Comparison of ENCODE assay signal across 25 mouse cellular contexts in the genomic region with DNA sequence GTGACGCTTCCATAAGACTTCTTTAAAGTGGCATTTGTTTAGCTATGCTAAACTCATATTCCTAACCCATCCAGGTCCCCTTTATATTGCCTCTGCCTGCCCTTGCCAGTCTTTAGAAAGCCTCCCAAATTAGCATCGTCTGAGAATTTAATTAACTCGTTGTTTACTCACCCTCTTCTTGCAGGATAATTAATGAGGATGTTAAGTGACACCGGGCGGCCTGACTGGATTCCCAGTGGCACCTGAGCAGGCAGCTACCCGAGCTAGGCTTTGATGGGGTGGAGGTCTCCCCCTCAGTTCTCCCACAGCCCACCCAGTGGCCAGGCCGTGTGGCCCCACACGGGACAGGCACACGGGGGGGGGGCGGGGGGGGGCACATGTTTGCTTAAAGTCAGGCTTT.
A peak's percentile ranks its signal among the peaks of the same experiment; 100 is the strongest.
DNase-seq lines count a peak whose midpoint lies in the region; ATAC-seq and TF ChIP-seq lines count a peak whose summit lies in the region.
"Had no signal": no experiment of that assay in that cellular context is flagged by ENCODE, and none has a peak within 500 bp of the region (broad histone marks: within the 10 kb centered on the region; RNA-seq: fewer than 3 reads in every experiment).

No protein-coding gene starts in this region.

- H3K4me3 ChIP-seq in forebrain, embryonic 14.5 days (ENCODE audit: low read depth, low read length), result no peak overlapping the region
- H3K4me3 ChIP-seq in forebrain, embryonic 10.5 days, result no peak overlapping the region
- H3K4me3 ChIP-seq in kidney, postnatal 0 days (replicated peaks; ENCODE audit: low read depth, low read length), result no peak overlapping the region
- no peak overlapping the region for H3K4me3 ChIP-seq in neural tube, embryonic 13.5 days
- H3K4me3 ChIP-seq: forebrain, embryonic 15.5 days; heart, embryonic 10.5 days had no signal

- H3K36me3 ChIP-seq in forebrain, embryonic 14.5 days (ENCODE audit: control insufficient read depth, insufficient read depth, low read length), result no peaks in the 10 kb centered on the region
- H3K36me3 ChIP-seq in forebrain, embryonic 10.5 days (replicated peaks), result peaks cover 18% of the 10 kb centered on the region
- no peaks in the 10 kb centered on the region for H3K36me3 ChIP-seq in kidney, postnatal 0 days (ENCODE audit: insufficient read depth, low read length)
- H3K36me3 ChIP-seq in neural tube, embryonic 13.5 days, result no peaks in the 10 kb centered on the region
- H3K36me3 ChIP-seq: forebrain, embryonic 15.5 days; G1E had no signal

- H3K27me3 ChIP-seq in forebrain, embryonic 14.5 days (replicated peaks; ENCODE audit: control insufficient read depth, insufficient read depth, low read length), result peaks cover 19% of the 10 kb centered on the region; the same call in 1 of the 2 replicates
- peaks cover 72% of the 10 kb centered on the region for H3K27me3 ChIP-seq in forebrain, embryonic 10.5 days (ENCODE audit: poor library complexity, severe bottlenecking)
- H3K27me3 ChIP-seq in kidney, postnatal 0 days (ENCODE audit: insufficient read depth, low read length), result no peaks in the 10 kb centered on the region
- no peaks in the 10 kb centered on the region for H3K27me3 ChIP-seq in neural tube, embryonic 13.5 days
- H3K27me3 ChIP-seq: CH12.LX, Patski had no signal

- DNase-seq in forebrain, embryonic 14.5 days (ENCODE audit: low spot score), result peak; percentile 58
- no peak for DNase-seq in forebrain, embryonic 10.5 days (ENCODE audit: extremely low spot score, low spot score)
- DNase-seq in kidney, postnatal 0 days (ENCODE audit: low spot score), result peak; percentile 56
- DNase-seq in kidney, postnatal 10 days, result no peak
- DNase-seq in brain, embryonic 14.5 days (ENCODE audit: low read depth), result peak; percentile 71
- no peak for DNase-seq in thymus, postnatal 14 days
- DNase-seq: adrenal gland, postnatal 36 days; cerebellum, adult 11 months; cerebellum, adult 9-11 months; gastrocnemius, postnatal 10 days; heart, postnatal 4 days; kidney, adult 2 months; kidney, postnatal 4 days; left cerebral cortex, postnatal 4 days; lung, postnatal 4 days; retina, postnatal 1 day; right cerebral cortex, postnatal 25 days; spleen, adult 18-20 months had no signal

- TF ChIP-seq POLR2A in brain, embryonic 14.5 days (IDR thresholded peaks at IDR 0.05; ENCODE audit: borderline replicate concordance, extremely low read depth, insufficient read depth, insufficient read length, poor library complexity, severe bottlenecking), result no peak

- no peak overlapping the region for H3K9ac ChIP-seq in forebrain, embryonic 14.5 days (ENCODE audit: low read length)
- H3K9ac ChIP-seq in kidney, postnatal 0 days (ENCODE audit: low read depth, low read length), result no peak overlapping the region
- 0 out of 2 replicates have a peak overlapping the region, but pooled peaks have one; percentile 8 for H3K9ac ChIP-seq in neural tube, embryonic 13.5 days
- H3K9ac ChIP-seq: forebrain, embryonic 15.5 days had no signal

- peaks cover 13% of the 10 kb centered on the region for H3K4me1 ChIP-seq in forebrain, embryonic 14.5 days (ENCODE audit: control insufficient read depth, insufficient read depth, low read length)
- peaks cover 30% of the 10 kb centered on the region for H3K4me1 ChIP-seq in forebrain, embryonic 10.5 days
- peaks cover 4% of the 10 kb centered on the region; the same call in 1 of the 2 replicates for H3K4me1 ChIP-seq in kidney, postnatal 0 days (replicated peaks; ENCODE audit: insufficient read depth, low read length)
- H3K4me1 ChIP-seq in neural tube, embryonic 13.5 days (replicated peaks), result peaks cover 35% of the 10 kb centered on the region

- TF ChIP-seq CTCF in kidney, postnatal 0 days (IDR thresholded peaks at IDR 0.05; ENCODE audit: low read depth), result no peak
- TF ChIP-seq CTCF in brain, embryonic 14.5 days (IDR thresholded peaks at IDR 0.05; ENCODE audit: borderline replicate concordance, extremely low read depth, insufficient read depth, insufficient read length), result no peak

- ATAC-seq in forebrain, embryonic 14.5 days, result peak; percentile 34; the same call in 1 of the 2 replicates
- no peak for ATAC-seq in kidney, postnatal 0 days (replicated peaks; ENCODE audit: low FRiP score, low read depth)
- 0 out of 2 replicates have a peak, but pooled peaks have one; percentile 29 for ATAC-seq in neural tube, embryonic 13.5 days (ENCODE audit: low read depth)
- ATAC-seq: forebrain, embryonic 15.5 days; inflammation-experienced regulatory T-cells, adult 6 months; Patski had no signal

- no peak overlapping the region for H3K27ac ChIP-seq in forebrain, embryonic 14.5 days (ENCODE audit: low read depth, low read length)
- no peak overlapping the region for H3K27ac ChIP-seq in forebrain, embryonic 10.5 days
- no peak overlapping the region for H3K27ac ChIP-seq in kidney, postnatal 0 days
- no peak overlapping the region; the same call in 1 of the 2 replicates for H3K27ac ChIP-seq in neural tube, embryonic 13.5 days (replicated peaks)
- H3K27ac ChIP-seq: forebrain, embryonic 15.5 days; heart, embryonic 10.5 days had no signal

- no peak overlapping the region for H3K4me2 ChIP-seq in forebrain, embryonic 14.5 days (ENCODE audit: low read length)
- H3K4me2 ChIP-seq in kidney, postnatal 0 days (ENCODE audit: low read length), result no peak overlapping the region
- H3K4me2 ChIP-seq in neural tube, embryonic 13.5 days, result no peak overlapping the region
- H3K4me2 ChIP-seq: forebrain, embryonic 15.5 days had no signal

- WGBS in forebrain, embryonic 14.5 days, result 8% methylated on average over 10 of the region's 10 CpGs
- WGBS in forebrain, embryonic 10.5 days, result 24% methylated on average over 10 of the region's 10 CpGs
- 27% methylated on average over 10 of the region's 10 CpGs for WGBS in kidney, postnatal 0 days
- WGBS in neural tube, embryonic 13.5 days, result 21% methylated on average over 10 of the region's 10 CpGs

- no peaks in the 10 kb centered on the region for H3K9me3 ChIP-seq in forebrain, embryonic 14.5 days (replicated peaks; ENCODE audit: control insufficient read depth, low read length)
- no peaks in the 10 kb centered on the region for H3K9me3 ChIP-seq in forebrain, embryonic 10.5 days
- H3K9me3 ChIP-seq in kidney, postnatal 0 days (replicated peaks; ENCODE audit: low read length), result no peaks in the 10 kb centered on the region
- H3K9me3 ChIP-seq in neural tube, embryonic 13.5 days, result no peaks in the 10 kb centered on the region
- H3K9me3 ChIP-seq: forebrain, embryonic 15.5 days; heart, embryonic 10.5 days had no signal

Comparison
In these comparisons a context has a peak if more than half of its experiments do, and no peak if none do; other contexts are left out.
1. DNase-seq: peak in forebrain, embryonic 14.5 days (single experiment), kidney, postnatal 0 days (single experiment) and brain, embryonic 14.5 days (single experiment); none in forebrain, embryonic 10.5 days (single experiment), kidney, postnatal 10 days (single experiment) and thymus, postnatal 14 days (single experiment).